Mouse (Mus musculus): ENCODE results near the gene Thap2. TPM values are rescaled to one million over a fixed set of nuclear protein-coding genes. Genes with fewer than 3 reads are reported as not detected.

The Thap2 gene
- polyA plus RNA-seq, 1 experiment: 7.4 TPM

DNA sequence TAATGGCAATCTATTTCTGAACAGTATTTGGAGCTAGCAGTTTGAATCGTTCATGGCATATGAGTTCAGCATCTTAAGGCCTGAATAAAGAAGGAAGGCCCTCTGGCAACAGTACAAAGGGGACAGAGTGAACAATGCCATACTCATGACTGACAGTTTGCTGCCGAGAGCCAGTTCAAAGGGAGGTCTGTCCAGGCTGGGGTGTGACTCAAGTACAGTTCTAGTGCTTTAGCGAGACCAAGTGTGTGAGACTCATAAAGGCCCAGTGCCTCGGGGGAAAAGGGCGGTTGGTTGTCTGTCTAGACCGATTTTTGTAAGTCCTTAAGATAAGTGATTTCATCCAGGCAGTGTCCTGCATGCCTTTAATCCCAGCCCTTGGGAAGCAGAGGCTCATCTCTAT is 29.7 kb downstream of the Thap2 start:
- Histone ChIP-seq H3K27me3 (replicated peaks; ENCODE audit: control insufficient read depth, insufficient read depth, low read length) (no peaks in the 10 kb centered on the region), H3K4me1 (ENCODE audit: control insufficient read depth, insufficient read depth, low read length) (peaks cover 11% of the 10 kb centered on the region; the same call in 1 of the 2 replicates), H3K27ac (ENCODE audit: insufficient read depth, low read depth, low read length) (no peak overlapping the region), H3K36me3 (ENCODE audit: control insufficient read depth, insufficient read depth, low read length) (no peaks in the 10 kb centered on the region; the same call in 1 of the 2 replicates), H3K4me3 (ENCODE audit: insufficient read depth, low read depth, low read length) (no peak overlapping the region)
- 71% methylated on average over 6 of the region's 6 CpGs for WGBS
- TF ChIP-seq CTCF (conservative IDR thresholded peaks at IDR 0.05; ENCODE audit: insufficient read depth, insufficient read length, low read depth, low read length): no peak
- no peak for TF ChIP-seq POLR2A (IDR thresholded peaks at IDR 0.05; ENCODE audit: low read depth, low read length)
- DNase-seq: no peak

DNA sequence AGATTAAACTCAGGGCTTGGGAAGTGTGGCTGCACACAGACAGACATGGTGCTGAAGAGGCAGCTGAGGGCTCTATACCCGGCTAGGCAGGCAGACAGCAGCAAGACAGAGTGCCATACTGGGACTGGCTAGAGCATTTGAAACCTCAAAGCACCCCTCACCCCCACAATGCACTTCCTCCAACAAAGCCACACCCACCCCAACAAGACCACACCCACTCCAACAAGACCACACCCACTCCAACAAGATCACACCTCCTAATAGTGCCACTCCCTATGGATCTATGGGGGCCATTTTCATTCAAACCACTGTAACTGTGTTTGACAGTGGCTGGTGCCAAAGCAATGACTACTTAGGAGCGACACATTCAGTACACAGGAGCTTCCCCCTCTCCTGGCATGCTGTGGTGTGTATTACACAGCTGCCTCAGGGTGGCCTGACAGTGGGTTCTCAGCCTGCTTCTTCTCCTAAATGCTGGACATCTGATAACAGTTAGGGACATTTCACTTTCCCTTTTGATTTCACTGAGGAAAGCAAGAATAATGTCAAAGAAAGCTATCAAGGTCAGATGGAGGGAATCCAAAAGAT is 33.3 kb downstream of the Thap2 start:
- no peak for TF ChIP-seq CTCF (conservative IDR thresholded peaks at IDR 0.05; ENCODE audit: insufficient read depth, insufficient read length, low read depth, low read length)
- no peak for TF ChIP-seq POLR2A (IDR thresholded peaks at IDR 0.05; ENCODE audit: low read depth, low read length)
- Histone ChIP-seq H3K36me3 (ENCODE audit: control insufficient read depth, insufficient read depth, low read length) (no peaks in the 10 kb centered on the region; the same call in 1 of the 2 replicates), H3K4me1 (ENCODE audit: control insufficient read depth, insufficient read depth, low read length) (peaks cover 20% of the 10 kb centered on the region; the same call in 1 of the 2 replicates), H3K4me3 (ENCODE audit: insufficient read depth, low read depth, low read length) (no peak overlapping the region), H3K27me3 (replicated peaks; ENCODE audit: control insufficient read depth, insufficient read depth, low read length) (no peaks in the 10 kb centered on the region), H3K27ac (ENCODE audit: insufficient read depth, low read depth, low read length) (no peak overlapping the region)
- no peak for DNase-seq
- WGBS: 87% methylated on average over 2 of the region's 2 CpGs

DNA sequence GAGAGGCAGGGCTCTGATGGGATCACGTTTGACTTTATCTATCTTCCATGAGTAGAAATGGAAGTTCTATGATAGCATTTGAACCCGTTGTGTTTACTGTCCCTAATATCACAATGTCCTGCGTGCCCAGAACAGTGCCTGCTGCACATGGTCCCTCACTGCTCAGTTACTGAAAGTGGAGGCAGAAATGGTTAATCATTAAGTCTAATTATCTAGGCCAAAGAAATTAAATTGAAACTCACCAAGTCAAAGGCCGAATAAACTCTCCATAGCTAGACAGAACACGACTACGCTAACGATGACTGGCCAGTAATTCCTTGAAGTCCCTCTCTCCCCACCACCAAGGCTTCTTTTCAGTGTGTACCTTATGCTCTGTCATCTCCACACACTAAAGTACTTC is 34.7 kb downstream of the Thap2 start:
- H3K4me1 ChIP-seq (ENCODE audit: control insufficient read depth, insufficient read depth, low read length): peaks cover 17% of the 10 kb centered on the region; the same call in 1 of the 2 replicates
- H3K36me3 ChIP-seq (ENCODE audit: control insufficient read depth, insufficient read depth, low read length): no peaks in the 10 kb centered on the region; the same call in 1 of the 2 replicates
- H3K27me3 ChIP-seq (replicated peaks; ENCODE audit: control insufficient read depth, insufficient read depth, low read length): no peaks in the 10 kb centered on the region
- TF ChIP-seq CTCF (conservative IDR thresholded peaks at IDR 0.05; ENCODE audit: insufficient read depth, insufficient read length, low read depth, low read length) (no peak), POLR2A (IDR thresholded peaks at IDR 0.05; ENCODE audit: low read depth, low read length) (no peak)
- peak; percentile 78 for DNase-seq
- H3K27ac ChIP-seq (ENCODE audit: insufficient read depth, low read depth, low read length): peak overlapping the region; percentile 58
- no peak overlapping the region for H3K4me3 ChIP-seq (ENCODE audit: insufficient read depth, low read depth, low read length)
- 36% methylated on average over 7 of the region's 7 CpGs for WGBS

DNA sequence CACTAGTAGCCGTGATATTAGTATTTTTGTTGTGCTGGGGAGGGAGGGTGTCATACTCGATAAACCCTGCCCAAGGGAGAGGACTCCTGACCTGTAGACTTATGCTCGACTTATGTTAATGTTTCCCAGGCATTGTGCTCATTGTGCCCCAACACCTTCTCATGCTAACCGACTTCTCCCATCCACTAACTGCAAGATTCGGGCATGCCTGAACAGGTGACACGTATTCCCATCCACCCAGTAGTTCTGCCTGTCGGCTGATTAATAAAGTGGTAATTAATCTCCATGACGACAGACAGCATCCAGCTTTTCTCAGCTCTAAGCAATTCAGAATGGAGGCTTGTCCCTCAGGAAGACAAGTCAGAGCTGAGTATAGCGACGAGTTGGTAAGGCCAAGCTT is 35.2 kb downstream of the Thap2 start:
- no peak overlapping the region for H3K4me3 ChIP-seq (ENCODE audit: insufficient read depth, low read depth, low read length)
- WGBS: 50% methylated on average over 10 of the region's 10 CpGs
- no peaks in the 10 kb centered on the region for H3K27me3 ChIP-seq (replicated peaks; ENCODE audit: control insufficient read depth, insufficient read depth, low read length)
- no peaks in the 10 kb centered on the region; the same call in 1 of the 2 replicates for H3K36me3 ChIP-seq (ENCODE audit: control insufficient read depth, insufficient read depth, low read length)
- peaks cover 17% of the 10 kb centered on the region; the same call in 1 of the 2 replicates for H3K4me1 ChIP-seq (ENCODE audit: control insufficient read depth, insufficient read depth, low read length)
- peak; percentile 63 for DNase-seq
- no peak for TF ChIP-seq POLR2A (IDR thresholded peaks at IDR 0.05; ENCODE audit: low read depth, low read length)
- no peak for TF ChIP-seq CTCF (conservative IDR thresholded peaks at IDR 0.05; ENCODE audit: insufficient read depth, insufficient read length, low read depth, low read length)
- peak overlapping the region; percentile 58 for H3K27ac ChIP-seq (ENCODE audit: insufficient read depth, low read depth, low read length)

DNA sequence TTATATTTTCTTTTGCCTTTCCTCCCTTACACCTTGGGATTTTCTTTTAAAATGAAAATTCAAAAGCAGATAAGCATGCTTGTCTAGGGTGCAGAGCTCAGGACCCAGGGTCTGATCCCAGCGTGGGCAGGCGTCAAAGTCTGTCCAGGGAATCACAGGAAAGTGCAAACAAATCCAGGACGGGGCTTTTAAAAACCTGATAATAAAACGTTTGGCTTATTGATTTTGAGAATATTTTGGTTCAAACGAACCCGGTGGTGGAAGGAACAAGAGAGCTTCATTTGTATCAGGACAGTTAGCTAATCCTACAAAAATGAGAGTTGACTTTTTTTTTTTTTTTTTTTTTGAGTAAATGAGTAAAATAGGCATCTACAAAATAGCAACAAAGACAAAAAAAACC is 36.1 kb downstream of the Thap2 start:
- 73% methylated on average over 6 of the region's 6 CpGs for WGBS
- Histone ChIP-seq H3K27ac (ENCODE audit: insufficient read depth, low read depth, low read length) (no peak overlapping the region), H3K4me3 (ENCODE audit: insufficient read depth, low read depth, low read length) (no peak overlapping the region), H3K4me1 (ENCODE audit: control insufficient read depth, insufficient read depth, low read length) (peaks cover 17% of the 10 kb centered on the region; the same call in 1 of the 2 replicates), H3K27me3 (replicated peaks; ENCODE audit: control insufficient read depth, insufficient read depth, low read length) (no peaks in the 10 kb centered on the region), H3K36me3 (ENCODE audit: control insufficient read depth, insufficient read depth, low read length) (no peaks in the 10 kb centered on the region; the same call in 1 of the 2 replicates)
- no peak for DNase-seq
- TF ChIP-seq CTCF (conservative IDR thresholded peaks at IDR 0.05; ENCODE audit: insufficient read depth, insufficient read length, low read depth, low read length): no peak
- no peak for TF ChIP-seq POLR2A (IDR thresholded peaks at IDR 0.05; ENCODE audit: low read depth, low read length)

DNA sequence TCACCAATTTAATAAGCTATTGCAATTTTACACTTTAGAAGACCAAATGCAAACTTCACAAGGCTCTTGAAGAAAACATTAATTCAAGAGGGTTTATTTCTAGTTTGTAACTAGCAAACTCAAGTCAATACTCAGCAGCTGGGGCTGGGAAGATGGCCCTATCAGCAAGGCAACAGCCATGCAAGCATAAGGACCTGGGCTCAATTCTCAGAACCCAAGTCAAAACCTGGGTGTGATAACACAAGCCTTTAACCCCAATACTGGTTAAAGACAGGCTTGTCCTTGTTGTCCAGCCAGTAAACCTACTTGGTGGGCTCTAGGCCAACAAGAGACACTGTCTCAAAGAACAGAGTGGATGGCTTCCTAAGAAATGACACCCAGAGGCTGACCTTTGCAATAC is 37.8 kb downstream of the Thap2 start:
- Histone ChIP-seq H3K4me1 (ENCODE audit: control insufficient read depth, insufficient read depth, low read length) (peaks cover 17% of the 10 kb centered on the region; the same call in 1 of the 2 replicates), H3K36me3 (ENCODE audit: control insufficient read depth, insufficient read depth, low read length) (no peaks in the 10 kb centered on the region; the same call in 1 of the 2 replicates), H3K4me3 (ENCODE audit: insufficient read depth, low read depth, low read length) (no peak overlapping the region), H3K27ac (ENCODE audit: insufficient read depth, low read depth, low read length) (no peak overlapping the region), H3K27me3 (replicated peaks; ENCODE audit: control insufficient read depth, insufficient read depth, low read length) (no peaks in the 10 kb centered on the region)
- TF ChIP-seq POLR2A (IDR thresholded peaks at IDR 0.05; ENCODE audit: low read depth, low read length) (no peak), CTCF (conservative IDR thresholded peaks at IDR 0.05; ENCODE audit: insufficient read depth, insufficient read length, low read depth, low read length) (no peak)
- no peak for DNase-seq

DNA sequence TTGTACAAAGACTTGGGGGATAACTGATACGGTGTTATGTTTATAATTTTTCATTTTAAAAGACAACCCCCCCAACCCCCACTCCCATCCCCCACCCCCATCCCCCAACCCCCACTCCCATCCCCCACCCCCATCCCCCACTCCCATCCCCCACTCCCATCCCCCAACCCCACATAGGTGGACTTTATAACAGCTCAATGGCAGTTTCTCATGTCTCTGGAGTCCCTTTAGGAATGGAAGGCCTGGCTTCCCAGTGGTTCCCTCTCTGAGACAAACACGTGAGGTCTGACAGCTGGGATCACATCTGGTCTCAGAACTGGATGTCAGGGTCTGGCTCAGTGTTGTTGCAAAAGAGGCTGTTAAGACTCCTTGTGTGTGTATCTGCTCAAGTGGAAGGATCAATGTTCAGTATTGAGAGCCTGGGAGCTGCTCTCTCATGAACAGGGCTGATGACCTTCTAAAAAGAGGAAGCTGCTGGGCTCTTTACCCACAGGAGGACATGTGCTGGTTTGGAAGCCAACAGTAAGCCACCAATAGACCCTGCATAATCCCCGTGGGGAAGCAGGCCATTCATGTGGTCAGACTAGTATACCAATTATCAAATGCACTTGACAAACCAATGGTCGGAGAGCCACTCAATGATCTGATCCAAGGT is 41.3 kb downstream of the Thap2 start:
- DNase-seq: no peak
- no peak overlapping the region for H3K4me3 ChIP-seq (ENCODE audit: insufficient read depth, low read depth, low read length)
- no peaks in the 10 kb centered on the region for H3K4me1 ChIP-seq (ENCODE audit: control insufficient read depth, insufficient read depth, low read length)
- no peaks in the 10 kb centered on the region; the same call in 1 of the 2 replicates for H3K36me3 ChIP-seq (ENCODE audit: control insufficient read depth, insufficient read depth, low read length)
- WGBS: 95% methylated on average over 4 of the region's 4 CpGs
- no peak overlapping the region for H3K27ac ChIP-seq (ENCODE audit: insufficient read depth, low read depth, low read length)
- no peak for TF ChIP-seq POLR2A (IDR thresholded peaks at IDR 0.05; ENCODE audit: low read depth, low read length)
- TF ChIP-seq CTCF (conservative IDR thresholded peaks at IDR 0.05; ENCODE audit: insufficient read depth, insufficient read length, low read depth, low read length): no peak
- H3K27me3 ChIP-seq (replicated peaks; ENCODE audit: control insufficient read depth, insufficient read depth, low read length): no peaks in the 10 kb centered on the region
